Mouse (Mus musculus) CH12F3 (cell line): ENCODE measurements around the gene Ncf4.

Experiments
- in situ Hi-C: fragments of 300-500 bp; cut with MboI; formaldehyde crosslinking; loops from 2 replicates; pipeline ENCODE4 v1.14.3; 2020; ENCODE audit warnings: low sequenced_read_pairs

The Ncf4 gene

DNA sequence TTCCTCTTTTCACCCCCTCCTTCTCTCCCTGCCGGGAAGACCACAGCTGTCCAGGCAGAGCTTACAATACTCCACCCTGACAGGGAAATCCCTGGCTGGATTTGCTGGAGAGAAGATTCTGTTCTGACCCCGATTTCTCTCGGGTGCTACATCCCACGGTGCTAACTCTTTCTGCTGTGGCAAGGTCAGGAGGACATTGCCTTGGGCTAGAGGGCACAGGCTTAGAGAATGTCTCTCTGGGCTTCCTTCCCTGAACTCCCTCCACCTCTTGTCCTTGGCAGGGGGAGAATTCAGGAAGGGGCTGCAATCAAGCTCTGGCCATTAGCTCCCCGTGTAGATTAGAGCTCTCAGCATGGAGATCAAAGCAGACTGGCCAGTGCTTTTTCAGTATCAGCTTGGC lies 65.3 kb downstream of the Ncf4 start:
- in situ Hi-C loops = no loop called here

DNA sequence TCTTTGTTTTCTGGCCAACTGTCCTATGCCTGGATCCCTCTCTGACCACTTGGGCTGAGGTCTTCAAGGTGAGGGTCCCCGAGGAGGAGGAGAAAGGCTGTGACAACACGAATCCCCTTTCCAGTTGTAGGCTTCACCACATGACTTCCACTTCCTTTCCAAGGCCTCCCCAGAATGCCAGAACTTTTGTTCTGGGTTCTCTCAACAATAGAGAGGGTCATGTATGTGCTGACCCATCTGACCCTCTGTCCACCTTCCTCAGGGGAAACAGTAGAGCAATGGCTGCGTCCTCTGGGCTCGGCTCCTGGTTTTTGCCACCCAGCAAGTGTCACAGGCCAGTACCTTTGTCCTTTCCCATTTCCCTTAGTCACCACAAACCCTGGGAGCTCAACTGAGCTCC lies 66.4 kb downstream of the Ncf4 start:
- in situ Hi-C loops = no loop called here
